Mouse (Mus musculus) right cerebral cortex, postnatal 36 days (tissue): ENCODE results near the gene Tmco1.

Experiments used
- DNase-seq, 2 experiments: peaks; one replicate each; pipeline ENCODE4 v3.0.0; 2022; ENCODE audit warnings: low spot score in 2 of 2, mixed read lengths in 1 of 2

Tmco1 gene

DNA sequence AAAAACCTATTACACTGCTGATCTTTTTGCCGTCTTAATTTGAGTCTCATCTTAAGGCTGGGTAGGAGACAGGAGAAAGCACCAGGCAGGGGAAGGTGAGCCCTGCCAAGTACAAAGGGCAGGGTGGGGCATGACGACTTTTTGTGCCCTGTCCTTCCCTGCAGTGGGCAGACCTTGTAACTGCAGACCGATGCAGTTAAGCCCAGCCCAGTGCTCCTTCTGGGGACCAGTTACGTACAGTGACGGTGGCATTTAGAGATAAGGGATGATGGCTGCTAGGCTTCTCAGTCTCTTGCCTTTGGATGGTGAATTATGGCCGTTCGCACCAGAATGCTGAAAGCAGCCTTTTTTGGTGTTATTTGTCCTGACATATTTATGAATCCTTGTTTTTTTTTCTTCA is 60.3 kb downstream of the Tmco1 start:
- no peak for DNase-seq

DNA sequence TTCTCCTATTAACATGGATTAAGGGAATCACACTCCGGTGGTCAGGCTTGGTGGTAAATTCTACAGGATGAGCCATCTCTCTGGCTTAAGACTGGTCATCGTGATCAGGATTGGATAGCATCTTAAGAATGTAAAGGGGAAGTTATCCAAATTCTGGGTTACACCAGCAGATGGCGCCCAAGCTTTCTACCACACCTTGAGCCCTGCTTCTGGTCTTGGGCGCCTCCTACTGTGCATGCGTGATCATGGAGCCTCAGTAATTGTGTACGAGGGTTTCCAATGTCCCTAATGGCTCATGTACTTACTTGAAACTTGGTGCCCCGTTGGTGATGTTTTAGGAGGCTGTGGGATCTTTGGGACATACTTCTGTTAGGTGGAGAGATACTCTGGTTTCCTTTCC is 61.7 kb downstream of the Tmco1 start:
- peak; percentile 77 to 83 for DNase-seq

DNA sequence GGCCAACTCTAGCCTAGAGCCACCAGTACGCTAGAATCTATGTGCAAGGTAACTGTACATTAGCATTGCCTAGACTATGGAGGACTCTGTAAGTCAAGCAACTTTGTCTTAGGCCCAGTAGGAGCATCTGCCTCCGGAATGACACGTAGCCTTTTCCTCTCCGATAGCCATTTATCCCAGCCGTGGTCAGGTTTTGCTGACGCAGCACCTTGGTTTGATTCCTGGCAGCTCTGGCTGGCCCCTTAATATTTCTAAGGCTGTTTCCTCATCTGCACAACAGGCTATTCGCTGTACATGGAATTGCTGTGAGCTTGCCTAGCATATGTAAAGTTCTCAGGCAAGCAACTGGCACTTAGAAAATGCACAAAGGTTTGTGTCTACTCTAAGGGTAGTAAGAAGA is 64.6 kb downstream of the Tmco1 start:
- no peak for DNase-seq

DNA sequence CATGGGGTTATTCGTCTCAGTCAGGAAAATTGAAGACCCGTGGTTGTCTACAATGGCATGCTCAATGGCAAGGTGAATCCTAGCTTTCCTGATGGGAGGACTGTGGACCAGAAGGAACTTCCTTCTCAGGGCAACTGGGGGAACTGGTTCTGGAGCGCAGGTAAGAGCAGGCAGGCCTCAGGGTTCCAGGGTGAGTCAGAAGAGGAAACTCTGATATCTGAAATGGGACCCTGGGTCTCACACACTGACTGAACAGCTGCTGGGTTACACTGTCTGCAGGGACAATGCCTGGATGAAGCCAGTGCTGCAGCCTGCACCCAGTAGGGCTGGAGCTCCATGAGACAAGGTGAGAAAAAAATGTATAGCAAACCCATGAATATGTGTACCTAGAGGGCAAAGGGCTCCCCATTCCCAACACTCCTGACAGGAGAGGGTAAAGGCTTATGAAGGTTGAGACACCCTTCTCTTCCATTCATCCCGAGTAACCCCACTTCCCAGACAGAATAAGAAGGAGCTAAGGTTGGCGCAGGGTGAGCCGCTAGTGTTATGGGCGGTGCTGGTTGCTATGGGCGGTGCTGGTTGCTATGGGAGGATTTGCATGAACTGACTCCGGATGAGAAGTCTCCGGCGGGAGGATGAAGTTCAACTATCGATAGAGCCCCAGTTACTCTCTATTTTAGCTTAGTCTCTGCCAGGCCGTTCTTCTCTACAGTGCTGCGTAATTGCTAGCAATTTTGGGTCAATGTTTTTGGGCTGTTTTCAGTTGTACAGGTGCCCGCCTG is 66.0 kb downstream of the Tmco1 start:
- DNase-seq = no peak

DNA sequence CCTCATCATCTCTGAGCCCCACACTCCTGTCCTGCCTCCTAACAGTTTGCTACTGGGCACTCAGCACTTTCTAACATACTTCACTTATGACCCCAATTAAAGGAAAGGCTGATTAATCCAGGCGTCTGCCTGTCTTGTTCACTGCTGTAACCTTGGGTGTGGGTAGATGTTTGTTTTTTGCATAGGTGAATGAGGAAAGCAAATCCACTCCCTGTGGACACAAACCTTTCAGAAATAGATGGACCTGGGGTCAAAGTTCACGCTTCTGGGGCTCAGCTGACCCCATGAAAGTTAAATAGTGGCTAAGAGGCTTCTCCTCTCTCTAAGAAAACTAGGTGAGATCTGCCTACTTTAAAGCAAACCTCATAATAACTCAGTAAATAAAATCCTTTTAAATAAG is 66.8 kb downstream of the Tmco1 start:
- DNase-seq = no peak

DNA sequence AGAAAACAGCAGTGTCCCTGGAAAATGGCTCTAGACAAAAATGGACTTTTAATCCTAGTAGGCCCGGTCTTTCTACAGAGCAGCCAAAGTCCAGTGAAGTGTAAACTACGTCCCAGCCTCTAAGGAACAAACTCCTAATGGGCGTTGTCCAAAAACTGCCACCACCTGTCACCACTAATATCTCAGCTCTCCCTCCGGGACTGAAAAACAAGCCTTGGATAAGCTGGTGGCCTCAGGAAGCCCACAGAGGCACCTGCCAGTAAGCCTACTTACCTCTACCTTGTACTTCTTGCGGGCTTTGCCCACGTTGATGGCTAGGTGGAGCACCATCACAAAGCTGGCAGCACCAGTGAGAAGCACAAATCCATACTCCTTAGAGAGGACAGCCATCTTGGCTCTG is 69.8 kb downstream of the Tmco1 start:
- no peak for DNase-seq

DNA sequence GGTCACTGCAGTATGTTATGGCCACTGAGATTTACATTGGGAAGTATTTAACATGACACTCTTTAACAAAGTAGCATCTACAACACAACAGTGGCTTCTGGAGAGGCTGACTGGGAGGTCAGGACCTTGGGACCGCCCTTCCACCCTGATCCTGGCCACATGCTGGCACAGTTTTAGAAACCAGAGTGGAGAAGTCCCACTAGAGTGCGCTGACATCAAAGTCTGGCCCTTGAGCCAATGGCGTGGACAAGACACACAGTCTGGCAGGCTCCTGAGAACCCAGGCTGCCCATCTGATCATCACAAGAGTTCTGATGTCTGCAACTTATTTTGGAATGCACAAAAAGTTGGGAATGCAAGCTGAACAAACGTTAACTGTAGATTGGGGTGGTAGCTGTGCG is 71.6 kb downstream of the Tmco1 start:
- no peak for DNase-seq

DNA sequence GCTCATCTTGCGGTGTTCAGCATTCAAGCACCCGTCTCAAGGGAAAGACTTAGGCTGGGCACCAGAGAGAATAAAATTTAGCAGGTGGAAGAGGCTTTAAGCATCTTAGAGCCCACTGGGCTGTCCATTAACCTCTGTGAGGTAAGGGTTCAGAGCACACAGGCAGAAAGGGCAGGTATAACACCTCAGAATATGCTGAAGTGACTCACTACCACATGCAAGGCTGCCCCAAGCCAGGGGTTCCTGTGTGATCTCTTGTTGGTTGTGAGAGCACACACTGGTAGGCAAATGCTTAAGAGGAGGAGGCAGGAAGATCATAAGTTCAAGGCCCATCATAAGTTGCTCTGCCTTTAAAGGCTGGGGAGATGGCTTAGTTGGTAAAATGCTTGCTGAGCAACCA is 72.0 kb downstream of the Tmco1 start:
- no peak for DNase-seq

DNA sequence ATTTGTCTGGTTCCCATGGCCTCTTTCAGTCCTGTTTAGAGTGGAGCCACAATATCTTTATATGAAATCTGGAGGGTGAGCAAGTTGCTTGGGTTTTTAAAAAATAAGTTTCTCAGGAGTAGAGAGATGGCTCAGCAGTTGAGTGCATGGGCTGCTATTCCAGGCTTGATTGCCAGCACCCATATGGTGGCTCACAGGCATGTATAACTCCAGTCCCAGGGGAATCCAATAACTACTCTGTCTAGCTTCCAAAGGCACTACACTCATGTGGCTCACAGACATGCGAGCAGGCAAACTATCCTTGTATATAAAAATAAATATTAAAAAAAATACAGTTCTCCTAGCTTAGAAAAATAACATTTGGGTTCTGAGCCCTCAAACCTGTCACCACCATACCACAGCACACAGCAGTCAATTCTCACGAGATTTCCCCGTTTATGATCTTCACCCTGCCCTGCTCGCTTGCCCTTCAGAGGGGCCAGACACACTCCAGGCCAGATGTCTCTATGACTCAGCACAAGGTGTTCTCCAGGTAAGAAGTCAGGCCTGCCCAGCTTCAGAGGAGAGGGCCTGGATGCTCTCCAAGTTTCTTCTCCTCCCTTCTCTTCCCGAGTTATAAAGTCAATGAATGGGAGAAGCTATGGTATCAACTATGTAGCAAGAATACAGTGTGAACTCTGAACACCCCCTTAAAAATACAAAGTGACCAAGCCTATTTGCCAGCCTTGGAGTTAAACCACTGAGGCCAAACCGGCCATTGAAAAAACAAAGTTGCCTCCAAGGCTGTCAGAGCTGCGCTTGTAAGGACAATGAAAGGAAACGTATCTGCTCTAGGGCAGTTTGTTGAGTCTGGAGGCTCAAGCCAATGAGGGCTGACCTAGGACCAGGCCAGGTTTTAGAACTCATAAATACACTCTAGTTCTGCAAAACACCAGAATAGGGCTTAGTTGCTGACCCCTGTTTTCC is 73.2 kb downstream of the Tmco1 start:
- DNase-seq = no peak

DNA sequence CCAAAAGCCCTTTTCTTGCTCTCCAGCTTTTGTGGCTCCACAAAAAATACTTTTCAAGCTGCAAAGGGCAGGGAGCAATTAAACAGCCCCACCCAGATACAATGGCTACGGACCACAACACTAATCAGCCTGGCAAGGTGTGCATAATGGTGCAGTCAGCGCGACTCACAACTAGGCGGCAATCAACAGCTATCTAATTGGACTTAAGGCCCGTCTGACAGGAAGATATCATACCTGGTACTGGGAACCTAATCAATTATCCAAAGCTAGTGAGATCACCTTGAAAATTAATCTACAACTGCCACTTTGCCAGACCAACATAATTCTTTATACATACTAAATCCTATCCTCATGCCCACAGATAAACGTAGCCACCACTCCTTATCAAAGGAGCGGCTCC is 74.1 kb downstream of the Tmco1 start:
- DNase-seq = no peak

DNA sequence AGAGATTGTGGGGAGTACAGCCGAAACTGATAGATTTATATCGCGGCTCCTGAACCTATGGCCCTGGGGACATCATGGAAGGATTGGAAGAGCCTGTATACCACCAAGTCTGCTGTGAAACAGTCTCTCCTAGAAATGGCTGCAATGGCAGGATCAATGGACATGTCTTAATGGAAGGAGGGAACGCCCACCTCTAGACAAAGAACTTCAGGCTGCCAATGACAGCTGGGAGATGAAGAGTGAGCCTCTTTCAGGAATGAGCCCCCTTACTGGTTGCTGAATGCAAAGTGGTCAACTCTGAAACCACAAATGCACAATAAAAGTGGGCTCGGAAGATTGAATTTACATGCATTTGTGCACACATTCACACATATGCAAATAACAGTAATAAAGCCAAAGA is 74.6 kb downstream of the Tmco1 start:
- no peak for DNase-seq

DNA sequence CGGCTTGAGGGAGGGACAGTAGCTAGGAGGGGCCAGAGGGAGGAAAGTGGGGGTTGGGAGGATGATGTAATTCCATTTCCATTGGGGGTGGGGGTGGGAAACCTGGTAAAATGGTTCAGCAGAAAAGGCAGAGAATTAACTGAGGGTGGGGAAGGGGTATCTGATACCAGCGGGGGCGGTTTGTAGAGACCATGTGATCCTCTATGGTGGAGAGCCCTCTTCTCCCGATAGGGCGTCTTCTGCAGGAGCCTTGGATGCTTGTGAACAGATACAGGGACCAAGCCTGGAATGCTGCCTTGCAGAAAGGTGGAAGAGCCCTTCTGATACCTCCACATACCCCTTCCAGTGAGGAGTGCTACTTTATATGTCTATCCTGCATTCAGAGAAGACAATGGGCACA is 75.0 kb downstream of the Tmco1 start:
- no peak for DNase-seq
